Mouse (Mus musculus): ENCODE measurements at regions not wholly inside any gene's neighbourhood (a gene's known extent, or its start where the extent isn't known, plus 50 kb on each side); places are given as distances from the start of the nearest gene placed in this dataset.
A peak's percentile ranks its signal among the peaks of the same experiment; 100 is the strongest.

DNA sequence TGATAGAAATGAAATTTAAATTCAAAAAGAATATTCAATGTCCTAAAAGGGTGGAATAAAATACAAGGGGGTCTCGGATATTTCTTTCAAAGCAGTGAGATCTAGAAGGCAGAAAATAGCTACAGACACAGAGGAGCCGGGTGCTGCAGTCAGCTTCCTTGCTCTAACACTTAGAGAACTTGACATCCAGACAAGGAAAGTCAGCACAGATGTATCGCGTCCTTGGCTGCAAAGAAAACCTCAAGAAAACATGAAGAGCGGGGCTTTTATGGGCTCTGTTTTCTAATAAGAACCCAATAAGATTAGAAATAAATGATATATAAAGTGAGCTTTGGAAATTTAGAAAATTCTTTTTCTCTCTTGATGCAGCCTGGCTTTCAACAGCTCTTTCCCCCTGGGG, 53.1 kb upstream of the Glis3 start:
- no peak for DNase-seq

DNA sequence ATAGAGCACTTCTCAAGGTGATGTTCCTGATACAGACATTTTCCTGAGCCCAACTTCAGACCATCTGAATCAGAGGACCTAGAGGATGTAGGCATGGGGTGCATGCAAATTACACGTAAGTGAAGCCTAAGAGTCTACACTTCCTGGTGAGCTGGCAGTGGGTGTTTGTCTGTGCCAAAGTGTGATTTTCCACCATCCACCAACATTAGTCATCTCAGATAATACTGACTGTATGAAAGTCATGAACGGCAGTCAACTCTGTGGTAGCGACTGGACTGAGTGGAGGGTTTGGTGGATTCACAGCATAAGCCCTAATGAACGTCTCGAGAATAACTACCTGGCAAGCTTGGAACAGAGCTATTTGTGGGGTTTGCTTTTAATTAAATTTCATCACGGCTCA, 53.9 kb upstream of the Glis3 start:
- no peak for DNase-seq

DNA sequence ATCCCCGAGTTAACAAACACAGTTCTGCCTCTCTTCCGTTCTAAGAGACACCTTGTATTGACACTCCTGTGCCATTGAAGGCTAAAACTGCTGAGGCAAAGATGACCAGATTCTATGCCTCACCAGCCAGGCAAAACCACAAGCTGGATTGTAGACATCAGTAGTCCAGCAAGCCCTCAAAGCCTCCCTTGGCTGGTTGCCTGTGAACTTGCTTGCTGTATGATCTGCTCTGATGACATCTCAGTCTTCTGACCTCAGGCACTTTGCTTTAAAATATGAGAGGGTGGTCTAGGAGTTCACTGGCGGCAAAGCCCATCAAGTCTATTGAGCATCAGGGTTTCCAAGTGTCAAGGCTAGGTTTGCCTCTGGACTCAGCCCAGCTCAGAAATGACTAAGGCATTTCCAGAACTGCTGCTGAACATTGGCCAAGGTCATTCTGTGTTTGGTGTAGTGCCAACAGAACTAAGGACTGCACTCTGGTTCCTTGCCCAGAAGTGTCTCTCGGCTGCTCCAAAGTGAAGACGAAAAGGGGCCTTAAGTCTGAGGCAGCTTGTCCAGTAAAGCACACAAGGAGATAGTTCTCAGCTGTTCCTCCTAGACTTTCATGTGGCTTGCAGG, 63.4 kb upstream of the Glis3 start:
- DNase-seq: peak; percentile 53 to 60

DNA sequence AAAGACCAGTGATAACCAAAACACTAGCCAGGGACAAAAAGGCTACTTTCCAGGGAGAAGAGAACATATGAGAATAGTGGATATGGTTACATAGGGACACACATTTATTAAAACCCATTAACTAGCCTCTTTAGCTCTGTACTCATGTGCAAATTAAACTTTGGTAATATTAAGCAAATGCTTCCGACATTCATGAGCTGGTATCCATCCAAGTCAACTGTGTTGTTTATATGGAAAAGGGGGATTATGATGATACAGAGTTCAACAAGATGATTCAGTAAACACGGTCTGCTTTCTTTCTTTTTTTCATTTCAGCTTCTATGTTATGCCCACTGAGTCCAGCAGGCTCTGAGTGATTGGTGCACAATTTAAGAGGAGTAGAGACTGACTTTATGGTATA, 65.2 kb upstream of the Glis3 start:
- DNase-seq: no peak

DNA sequence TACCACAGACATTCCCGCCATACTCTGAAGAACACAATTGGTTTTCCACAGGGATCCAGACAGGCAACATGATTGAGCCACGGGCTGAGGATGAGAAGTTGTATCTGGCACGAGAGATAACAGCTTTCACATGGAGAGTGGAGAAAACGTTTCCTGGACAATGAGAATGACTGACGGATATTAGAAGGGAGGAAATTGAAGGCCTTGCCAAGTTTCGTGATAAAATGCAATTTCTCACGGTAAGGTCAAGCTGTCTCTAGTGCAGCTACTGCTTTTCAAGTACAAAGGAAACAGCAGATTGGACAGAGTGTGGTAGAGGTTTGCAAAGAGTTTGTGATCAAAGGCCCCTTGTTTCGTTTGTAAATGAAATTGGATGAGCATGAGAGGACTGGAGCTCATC, 65.7 kb upstream of the Glis3 start:
- DNase-seq: no peak

DNA sequence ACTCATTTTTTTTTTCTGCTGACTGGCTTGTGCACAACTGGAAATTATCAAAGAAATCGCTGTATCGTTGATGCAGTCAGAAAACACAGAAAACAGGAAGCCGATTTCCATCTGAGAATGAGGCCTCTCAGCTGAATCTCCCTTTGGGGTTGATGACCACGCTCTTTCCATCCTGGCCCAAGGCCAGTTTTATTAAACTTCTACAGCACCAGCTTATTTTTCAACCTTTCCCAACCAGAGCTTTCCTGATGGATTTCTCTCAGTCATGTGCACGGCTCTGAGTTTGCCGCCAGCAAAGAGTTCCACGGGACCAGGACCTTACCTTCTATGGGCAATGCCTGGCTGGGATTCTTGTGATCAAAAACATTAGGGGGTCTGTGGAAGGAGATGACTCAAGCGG, 71.2 kb upstream of the Glis3 start:
- no peak for DNase-seq

DNA sequence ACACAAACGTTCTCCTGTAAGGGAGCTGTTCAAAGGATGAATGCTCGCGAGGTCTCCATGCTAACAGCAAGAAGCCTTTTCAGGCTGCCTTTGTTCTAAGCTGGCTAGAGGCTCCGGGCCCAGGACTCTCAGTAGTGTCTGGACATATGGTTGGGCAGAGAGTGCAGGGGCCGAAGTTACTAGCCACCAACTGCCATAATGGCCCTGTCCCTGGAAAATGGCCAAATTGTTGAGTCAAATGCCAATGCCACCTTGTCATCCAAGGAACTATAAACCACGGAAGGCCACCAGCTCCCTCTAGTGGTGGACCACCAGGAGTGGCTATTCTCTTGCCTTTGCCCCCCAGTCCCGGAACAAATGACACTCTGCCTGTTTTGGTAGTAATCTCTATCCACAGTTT, 76.0 kb upstream of the Slc1a1 start:
- peak; percentile 93 to 95 for DNase-seq

DNA sequence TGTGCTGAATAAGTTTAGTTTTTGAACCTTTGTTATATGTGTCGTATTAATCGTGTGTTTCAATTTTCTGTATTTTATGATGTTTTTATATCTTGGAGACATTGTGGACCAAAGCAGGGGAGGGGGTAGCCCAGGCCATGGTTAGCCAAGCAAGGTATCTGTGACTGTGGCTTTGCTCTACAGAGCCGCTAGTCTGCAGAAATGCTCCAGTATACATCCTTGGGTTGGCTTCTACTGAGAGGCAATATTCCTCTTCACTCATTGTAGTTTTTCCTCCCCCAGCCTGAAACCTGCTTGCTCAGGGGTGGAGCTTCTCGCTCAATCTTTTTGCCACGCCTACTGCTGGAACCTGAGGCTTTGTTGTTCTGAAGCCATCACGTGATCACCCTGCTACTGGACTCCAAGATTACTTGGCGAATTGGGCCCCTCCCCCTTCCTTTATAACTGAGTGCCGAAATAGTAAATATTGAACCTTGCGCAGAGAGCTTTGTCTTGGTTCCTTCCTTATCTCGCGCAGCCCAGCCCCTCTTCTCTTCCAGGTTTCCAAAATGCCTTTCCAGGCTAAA, 70.0 kb upstream of the Slc1a1 start:
- DNase-seq: no peak

DNA sequence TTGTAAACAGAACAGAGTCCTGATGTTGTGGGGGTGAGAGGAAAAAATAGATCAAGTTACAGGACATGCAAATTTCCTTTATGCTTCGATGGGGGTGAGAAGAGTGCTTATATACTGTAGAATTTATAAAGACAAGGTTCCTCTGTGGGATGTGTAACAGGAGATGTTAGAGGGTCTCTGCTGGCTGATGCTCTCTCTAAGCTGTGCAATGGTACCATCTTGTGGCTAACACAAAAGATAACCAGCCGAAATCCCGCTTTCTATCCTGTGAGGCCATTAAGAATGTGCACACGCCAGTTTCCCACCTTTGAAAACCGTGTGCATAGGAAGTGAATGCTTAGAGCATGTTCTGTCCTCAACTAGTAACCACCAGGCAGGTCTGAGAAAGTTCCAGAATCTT, 66.6 kb upstream of the Slc1a1 start:
- DNase-seq: peak in 1 of 2 experiments; percentile 39

DNA sequence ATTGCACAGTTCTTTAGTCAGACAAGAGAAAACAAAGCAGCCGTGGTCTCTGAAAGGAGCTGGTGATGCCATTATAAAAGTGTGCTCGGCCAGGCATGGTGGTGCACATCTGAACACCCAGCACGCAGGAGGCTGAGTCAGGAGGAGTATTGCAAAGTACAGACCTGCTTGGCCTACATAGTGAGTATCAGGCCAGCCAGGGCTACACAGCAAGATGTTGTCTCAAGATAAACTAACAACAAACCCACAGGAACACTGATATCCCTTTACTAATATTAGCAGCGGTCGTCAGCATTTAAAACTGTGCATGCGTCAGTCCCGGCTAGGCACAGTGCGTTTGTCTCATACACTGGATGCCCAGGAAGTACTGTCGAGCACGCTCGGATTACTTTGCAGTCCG, 64.4 kb upstream of the Slc1a1 start:
- DNase-seq: no peak

DNA sequence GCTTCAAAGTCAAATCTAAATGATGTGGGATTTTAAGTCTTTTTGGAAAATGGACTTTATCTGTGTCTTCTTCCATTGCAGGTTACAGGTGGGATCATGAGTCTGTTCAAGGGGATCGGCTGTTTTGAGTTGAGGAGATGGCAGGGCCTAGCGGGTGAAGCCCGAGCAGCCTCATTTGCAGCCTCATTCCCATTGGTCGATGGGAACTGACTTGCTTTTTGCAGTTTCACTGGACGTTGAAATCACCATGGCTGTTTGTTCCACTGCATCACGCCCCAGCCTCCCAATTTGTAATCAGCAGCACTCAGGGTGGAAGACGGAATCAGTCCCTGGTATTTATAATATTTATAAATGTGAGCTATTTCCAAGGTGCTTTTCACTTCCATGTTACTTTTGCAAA, 63.0 kb upstream of the Slc1a1 start:
- no peak for DNase-seq

DNA sequence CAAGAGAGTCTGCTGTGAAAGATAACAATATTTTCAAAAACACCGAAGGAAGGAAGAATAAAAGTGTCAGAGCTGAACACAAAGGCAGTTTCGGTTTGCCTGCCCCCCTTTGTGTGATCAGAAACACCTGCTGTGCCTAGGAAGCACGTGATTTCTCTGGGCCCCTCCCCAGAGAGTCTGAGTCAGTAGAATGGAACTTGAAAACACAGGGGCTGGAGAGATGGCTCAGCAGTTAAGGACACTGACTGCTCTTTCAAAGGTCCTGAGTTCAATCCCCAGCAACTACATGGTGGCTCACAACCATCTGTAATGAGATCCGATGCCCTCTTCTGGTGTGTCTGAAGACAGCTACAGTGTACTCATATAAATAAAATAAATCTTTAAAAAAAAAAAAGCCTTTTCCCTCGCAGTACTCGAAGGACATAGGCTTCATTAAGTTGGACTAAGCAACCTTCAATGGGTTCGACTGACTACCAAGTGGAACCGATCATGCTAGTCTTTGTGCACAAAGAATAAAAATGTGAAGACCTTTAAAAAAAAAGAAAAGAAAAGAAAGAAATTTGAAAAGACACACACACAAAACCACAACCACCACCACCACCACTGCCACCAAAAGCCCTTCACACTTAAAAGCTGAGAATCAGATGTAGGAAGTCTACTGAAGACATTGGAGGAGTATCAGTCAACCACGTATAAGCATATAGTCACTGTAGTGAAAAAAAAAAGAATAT, 61.8 kb upstream of the Slc1a1 start:
- DNase-seq: no peak

DNA sequence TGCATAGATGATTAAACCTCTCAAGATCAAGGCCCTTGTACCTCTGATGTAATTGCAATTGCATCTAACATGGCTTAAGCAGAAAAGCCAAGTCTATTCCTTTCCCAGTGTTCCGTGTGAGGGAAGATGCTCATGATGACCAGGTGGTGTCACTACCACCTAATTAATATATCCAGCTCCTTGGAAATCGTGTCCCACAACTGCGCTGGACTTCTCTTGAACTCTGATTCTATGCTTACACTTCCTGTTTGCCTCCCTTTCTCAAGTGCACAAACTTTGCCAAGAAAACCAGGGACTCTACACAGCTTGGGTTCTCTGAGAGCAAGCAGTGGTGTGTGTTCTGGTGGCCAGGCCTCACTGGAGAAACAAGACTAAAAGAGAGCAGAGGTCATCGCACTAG, 58.0 kb upstream of the Slc1a1 start:
- DNase-seq: peak; percentile 37 to 59

DNA sequence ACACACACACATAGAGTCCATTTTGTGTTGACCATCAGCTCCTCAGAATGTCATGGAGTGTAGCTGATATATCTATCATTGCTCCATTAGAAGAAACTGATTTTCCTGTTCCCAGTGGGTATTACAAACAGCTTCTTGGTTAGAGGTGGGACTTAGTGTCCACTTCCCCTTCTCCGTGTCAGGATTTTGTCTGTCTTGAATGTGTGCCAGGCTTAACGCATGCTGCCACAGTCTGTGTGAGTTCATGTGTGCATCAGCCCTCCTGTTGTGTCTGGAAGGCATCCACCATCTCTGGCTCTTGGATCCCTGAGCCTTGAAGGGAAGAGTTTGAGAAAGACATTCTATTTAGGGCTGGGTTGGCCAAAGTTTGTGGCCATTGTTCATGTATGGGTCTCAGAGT, 57.2 kb upstream of the Slc1a1 start:
- DNase-seq: peak; percentile 38 to 53

DNA sequence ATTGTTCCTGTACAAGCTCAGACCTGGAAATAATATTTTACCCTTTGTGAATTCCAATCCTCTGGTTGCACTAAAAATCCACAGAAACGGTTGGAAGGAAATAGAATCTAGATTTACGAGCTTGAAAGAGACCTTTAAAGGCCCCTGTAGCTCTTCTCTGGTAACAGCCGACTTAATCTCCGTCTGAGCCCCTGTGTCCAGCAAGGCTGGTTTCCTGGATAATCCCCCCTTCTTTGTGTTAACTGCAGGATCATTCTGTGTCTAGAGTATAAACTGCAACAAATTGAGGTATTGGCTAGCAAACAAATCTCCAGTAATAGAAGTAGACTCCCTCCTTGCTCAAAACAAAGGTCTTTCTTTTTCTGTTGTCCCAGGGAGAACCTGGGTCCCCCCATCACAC, 56.5 kb upstream of the Slc1a1 start:
- DNase-seq: no peak

DNA sequence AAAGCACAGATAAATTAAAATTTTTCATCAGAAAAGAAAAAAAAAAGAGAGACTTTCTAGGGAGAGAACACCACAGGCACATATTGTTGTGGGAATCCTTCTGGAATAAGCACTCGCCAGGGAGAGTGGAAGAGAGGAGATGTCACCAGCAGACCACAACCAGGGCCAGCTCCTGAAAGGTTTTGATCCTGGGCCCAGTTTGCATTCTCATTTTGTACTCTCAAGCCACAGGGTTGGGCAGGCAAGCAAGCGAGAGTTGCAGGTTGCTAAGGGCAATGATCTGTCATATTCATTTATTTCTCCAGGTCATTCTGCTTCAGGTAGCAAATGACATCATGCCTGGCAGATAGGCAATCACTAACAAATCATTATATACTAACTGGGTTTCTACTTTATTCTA, 52.9 kb upstream of the Slc1a1 start:
- DNase-seq: peak; percentile 62 to 64
